Mouse (Mus musculus): ENCODE measurements at regions not wholly inside any gene's neighbourhood (a gene's known extent, or its start where the extent isn't known, plus 50 kb on each side); places are given as distances from the start of the nearest gene placed in this dataset.

- DNase-seq (ENCODE audit: low spot score in 2 of 2), result peak in 1 of 2 experiments; percentile 26
Measured at GRCm38 (mm10) chr4:106225184-106225862, 90.7 kb upstream of the Usp24 start.

- DNase-seq (ENCODE audit: low spot score in 2 of 2), result no peak
Measured at GRCm38 (mm10) chr4:106227428-106227827, 88.6 kb upstream of the Usp24 start.

DNA sequence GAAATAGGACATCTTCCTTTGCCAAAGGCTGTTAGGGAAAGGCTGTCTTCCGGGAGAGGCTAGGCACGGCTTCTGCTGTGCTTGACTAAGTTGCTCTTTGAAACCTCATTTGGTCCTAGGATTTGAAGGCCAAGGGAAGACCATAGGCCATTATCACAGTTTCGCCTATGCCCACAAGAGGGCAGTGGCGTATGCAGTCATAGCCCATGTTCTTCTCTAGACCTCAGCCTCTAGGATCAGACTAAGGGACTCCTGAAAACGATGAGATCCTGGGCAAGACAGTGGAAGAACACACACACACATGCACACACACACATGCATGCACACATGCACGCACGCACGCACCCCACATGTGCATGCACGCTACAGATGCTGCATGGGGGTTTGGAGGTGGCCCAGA is 87.5 kb upstream of the Usp24 start:
- peak; percentile 34 to 59 for DNase-seq (ENCODE audit: low spot score in 2 of 2)

GRCm38 (mm10) chr4:106229526-106229925 is 86.5 kb upstream of the Usp24 start:
- no peak for DNase-seq (ENCODE audit: low spot score in 2 of 2)

GRCm38 (mm10) chr4:106232499-106232970 is 83.5 kb upstream of the Usp24 start:
- DNase-seq (ENCODE audit: low spot score in 2 of 2), result no peak

DNA sequence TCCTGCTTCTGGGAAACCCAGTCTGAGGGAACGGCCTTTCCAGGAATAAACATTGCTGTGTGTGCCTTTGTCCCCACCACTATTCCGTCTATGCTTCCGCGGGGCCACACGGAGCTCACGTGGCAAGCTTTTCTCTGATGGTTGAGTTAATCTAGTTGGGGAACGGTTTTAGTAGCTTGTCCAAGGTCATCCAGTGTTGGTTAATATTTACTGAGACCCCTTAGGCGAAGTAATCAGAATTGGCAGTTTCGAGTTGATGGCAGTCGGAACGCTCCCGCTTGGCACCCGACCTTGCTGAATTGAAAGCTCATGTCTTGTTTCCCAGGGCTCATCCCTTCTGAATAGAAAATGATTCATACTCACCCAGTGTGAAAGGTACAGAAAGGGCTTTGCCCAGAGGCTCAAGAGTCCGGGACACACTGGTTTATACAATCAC is 71.6 kb upstream of the Usp24 start:
- no peak for DNase-seq (ENCODE audit: low spot score in 2 of 2)

DNA sequence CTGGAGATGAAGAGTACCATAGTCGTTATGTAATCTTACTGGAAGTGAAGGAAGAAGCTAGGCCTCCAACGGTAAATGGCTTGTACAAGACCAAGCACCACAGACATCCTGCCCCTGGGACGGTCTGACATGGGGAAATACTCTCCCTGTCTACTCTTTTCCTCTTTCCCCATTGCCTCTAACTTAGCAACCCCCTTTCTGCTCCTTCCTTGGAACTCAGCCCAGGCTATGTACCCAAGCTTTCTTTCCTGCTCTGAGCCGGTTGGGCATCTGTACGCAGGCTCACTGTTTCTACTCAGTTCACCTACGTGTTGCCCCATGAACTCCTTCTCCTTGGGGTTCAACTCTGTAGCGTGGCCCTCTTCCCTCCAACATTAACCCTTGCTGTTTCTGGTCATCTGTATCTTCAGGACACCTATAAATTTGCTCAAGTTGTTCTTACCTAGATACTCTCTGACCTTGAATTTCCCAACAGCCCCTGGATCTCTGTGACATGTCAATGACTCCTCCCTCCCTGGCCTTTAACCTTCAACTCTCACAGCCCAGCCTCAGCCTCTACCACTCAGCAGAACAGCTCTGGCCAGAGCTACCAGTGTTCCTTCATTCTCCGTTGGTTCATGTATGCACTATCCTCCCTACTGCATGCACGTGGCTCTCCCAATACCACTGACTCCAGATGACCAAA is 71.0 kb upstream of the Usp24 start:
- no peak for DNase-seq (ENCODE audit: low spot score in 2 of 2)

DNA sequence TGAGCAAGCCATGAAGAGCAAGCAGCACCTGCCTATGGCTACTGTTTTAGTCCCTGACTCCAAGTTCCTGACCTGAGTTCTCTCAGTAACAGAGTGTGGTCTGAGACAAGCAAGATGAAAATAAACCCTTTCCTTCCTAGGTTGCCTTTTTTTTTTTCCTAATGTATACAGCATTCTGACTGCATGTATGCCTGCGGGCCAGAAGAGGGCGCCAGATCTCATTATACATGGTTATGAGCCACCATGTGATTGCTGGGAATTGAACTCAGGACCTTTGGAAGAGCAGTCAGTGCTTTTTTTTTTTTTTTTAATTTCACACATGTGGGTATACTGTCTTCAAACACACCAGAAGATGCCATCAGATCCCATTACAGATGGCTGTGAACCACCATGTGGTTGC is 69.3 kb upstream of the Usp24 start:
- no peak for DNase-seq (ENCODE audit: low spot score in 2 of 2)

GRCm38 (mm10) chr4:106247398-106247797 is 68.6 kb upstream of the Usp24 start:
- no peak for DNase-seq (ENCODE audit: low spot score in 2 of 2)

DNA sequence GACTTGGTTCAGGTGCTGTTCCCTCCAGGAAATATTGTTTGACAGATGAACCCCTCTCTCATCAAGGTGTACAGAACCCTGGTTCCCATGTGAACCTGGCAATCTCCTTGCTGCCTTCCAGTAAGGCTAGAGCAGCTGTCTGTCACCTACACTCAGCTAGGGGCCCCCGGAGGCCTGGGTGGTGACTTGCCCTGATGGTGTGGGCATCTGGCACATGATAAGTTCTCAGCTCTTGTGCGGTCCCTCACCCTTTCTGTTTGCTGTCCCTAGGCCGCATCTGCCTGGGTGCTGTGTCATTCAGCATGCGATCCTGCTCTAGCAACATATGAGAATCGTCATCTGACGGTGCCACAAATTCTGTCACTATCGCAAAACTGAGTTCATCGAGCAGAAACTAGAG is 67.7 kb upstream of the Usp24 start:
- DNase-seq (ENCODE audit: low spot score in 2 of 2), result peak in 1 of 2 experiments; percentile 16

- DNase-seq (ENCODE audit: low spot score in 2 of 2), result no peak
Measured at GRCm38 (mm10) chr4:106249028-106249782, 66.8 kb upstream of the Usp24 start.

GRCm38 (mm10) chr4:106250048-106250447 is 66.0 kb upstream of the Usp24 start:
- DNase-seq (ENCODE audit: low spot score in 2 of 2), result no peak

DNA sequence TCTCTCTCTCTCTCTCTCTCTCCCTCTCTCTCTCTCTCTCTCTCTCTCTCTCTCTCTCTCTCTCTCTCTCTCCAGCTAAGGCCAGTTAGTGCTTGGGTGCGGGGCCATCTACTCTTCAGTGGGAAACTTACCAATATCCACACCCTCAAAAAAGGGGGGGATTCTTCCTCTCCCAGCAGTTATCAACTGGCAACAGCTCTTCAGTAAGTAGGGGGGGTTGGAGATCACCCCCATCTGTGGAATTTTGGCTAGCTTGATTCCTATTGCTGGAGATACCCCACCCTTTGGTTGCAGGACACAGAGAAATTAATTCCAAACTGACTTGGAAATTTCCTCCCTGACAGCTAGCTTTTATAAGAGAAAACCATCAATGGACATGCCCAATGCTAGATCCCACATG is 64.6 kb upstream of the Usp24 start:
- no peak for DNase-seq (ENCODE audit: low spot score in 2 of 2)

GRCm38 (mm10) chr4:106252946-106253345 is 63.1 kb upstream of the Usp24 start:
- no peak for DNase-seq (ENCODE audit: low spot score in 2 of 2)

DNA sequence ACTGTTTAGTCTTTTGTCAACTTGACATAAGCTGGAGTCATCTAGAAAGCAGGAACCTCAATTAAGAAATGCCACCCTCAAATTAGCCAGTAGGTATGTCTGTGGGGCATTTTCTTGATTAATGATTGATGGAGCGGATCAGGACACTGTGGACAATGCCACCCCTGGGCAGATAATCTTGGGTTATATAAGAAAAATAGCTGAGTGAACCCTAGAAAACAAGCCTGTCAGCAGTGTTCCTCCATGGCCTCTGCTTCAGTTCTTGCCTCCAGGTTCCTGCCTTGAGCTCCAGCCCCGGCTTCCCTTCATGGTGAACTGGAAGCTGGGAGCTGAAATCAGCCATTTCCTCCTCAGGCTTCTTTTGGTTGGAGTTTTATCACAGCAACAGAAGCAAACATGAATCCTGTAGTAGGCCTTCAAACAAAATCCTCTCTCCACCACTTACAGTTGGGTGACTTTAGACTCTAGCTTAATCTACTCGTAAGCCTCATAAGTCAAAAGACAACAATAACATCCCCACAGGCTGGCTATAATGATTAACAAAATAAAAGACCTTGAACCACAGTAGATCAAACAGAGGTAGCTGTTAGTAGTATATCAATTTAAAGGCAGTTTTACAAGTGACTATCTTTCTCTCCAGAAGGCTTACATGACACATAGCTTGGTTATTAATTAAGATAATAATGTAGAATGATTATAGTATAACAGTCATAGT is 61.1 kb upstream of the Usp24 start:
- no peak for DNase-seq (ENCODE audit: low spot score in 2 of 2)

DNA sequence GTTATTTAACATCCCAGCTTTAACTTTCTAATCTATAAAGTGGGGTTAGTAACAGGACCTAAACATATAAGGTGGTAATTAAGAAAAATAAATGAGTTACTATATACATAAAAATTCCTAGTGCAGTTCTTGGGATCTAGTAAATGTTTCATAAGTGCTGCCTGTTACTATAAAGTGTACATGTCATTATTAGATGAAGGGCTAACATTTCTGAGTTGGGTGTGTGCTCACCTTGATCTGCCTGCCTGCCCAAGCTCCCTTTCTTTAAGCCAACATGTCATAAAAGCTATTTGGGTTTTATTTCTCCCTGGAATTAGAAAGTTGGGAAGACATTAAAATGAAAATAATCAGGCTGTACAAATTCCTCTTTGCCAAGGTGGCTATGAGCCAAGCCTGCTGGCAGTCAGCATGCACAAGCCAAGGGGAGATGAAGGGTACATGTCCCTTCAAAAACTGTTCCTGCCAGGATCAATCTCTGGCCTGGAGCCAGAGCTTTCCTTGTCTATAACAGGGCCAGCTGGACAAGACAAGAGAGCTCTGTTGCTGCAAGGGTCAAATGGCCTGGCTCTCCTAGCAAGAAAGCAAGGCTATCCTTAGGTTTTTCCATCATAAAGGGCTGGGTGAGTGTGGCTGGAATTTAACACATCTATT is 59.9 kb upstream of the Usp24 start:
- DNase-seq (ENCODE audit: low spot score in 2 of 2), result no peak

DNA sequence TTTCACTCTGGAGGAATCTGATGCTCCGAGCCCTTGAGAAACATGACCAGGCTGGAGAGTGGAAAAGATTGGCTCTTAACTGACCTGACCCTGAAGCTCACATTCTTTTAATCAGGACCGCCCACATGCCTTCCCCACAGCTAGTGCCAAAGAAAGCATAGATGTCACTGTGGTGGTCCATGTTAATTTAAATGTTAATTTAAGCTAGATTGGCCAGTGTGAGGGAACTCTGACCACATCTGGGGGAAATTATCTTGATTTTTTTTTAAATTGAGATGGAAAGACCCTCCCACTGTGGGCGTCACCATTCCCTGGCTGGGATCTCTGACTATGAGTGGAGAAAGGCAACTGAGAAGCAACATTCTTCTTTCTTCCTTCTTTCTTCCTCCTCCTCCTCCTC is 54.6 kb upstream of the Usp24 start:
- no peak for DNase-seq (ENCODE audit: low spot score in 2 of 2)

- DNase-seq (ENCODE audit: low spot score in 2 of 2), result no peak
Measured at GRCm38 (mm10) chr4:106261901-106262560, 54.0 kb upstream of the Usp24 start.

DNA sequence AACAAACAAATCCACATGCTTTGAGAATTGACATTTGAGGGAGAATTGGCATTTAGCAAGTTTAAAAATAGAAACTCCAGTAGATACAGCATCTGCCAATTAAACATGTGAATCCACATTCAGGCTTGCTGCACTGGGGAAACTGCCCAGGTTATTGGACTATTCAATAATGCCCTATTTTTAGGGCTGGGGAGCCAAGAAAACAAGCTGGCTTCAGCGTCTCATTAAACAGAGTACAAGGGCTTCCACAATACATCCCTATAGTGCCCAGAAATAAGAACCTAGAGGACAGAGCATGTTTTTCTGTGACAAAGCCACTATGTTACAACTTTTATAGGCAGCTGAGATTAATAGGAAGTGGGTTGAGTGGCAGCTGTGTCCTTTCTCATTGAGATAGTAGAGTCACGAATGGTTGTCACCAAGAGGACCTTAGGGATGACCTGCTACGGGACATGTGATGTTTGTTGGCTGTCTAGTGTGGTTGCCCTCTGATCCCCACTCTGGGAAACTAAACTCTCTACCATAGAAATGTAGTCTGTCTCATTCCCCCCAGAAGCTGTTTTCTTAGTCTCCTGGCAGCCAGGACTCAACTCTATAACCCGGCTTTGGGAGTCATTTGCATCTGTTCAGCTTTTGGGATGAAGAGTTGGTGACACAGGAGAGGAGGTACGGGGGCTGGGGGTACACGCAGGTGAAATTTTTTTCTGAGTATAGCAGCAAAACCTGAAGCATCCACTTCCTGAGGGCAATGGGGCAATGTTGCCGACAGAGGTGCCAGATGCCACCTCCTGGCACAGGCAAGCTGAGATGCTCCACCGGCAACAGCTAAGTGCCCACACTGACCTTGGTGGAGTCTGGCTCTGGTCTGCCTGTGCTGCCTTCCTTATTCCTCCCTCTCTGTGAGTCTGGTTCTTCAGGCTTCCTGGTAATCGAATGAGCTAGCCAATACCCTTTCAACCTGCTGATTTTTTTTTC is 53.0 kb upstream of the Usp24 start:
- DNase-seq (ENCODE audit: low spot score in 2 of 2), result no peak

Measured in spleen, postnatal 14 days (tissue).